Mouse (Mus musculus) gastrocnemius, postnatal 14 days (tissue): ENCODE results near the gene Capg. TPM values are rescaled to one million over a fixed set of nuclear protein-coding genes. Genes with fewer than 3 reads are reported as not detected.
"Not testable (repeated sequence)": the region's sequence is repeated elsewhere in the genome, so short reads cannot be mapped to it uniquely, and the experiment has no call there.

Experiments used
- DNase-seq: peaks from one replicate; pipeline ENCODE4 v3.0.0; 2021; ENCODE audit warnings: mixed read lengths
- intact Hi-C: fragments of 180-260 bp; cut with DNase I; formaldehyde crosslinking; loops from one replicate; pipeline ENCODE4 v1.15.1; 2025; ENCODE audit warnings: low total_unique reads
- total RNA-seq, 2 experiments: library from RNA; stranded (reverse); gene quantifications; 2 replicates each; pipeline ENCODE4 v1.2.3; 2021

The Capg gene
- total RNA-seq, 2 experiments from 2014 or later: 11.5 to 15.4 TPM

DNA sequence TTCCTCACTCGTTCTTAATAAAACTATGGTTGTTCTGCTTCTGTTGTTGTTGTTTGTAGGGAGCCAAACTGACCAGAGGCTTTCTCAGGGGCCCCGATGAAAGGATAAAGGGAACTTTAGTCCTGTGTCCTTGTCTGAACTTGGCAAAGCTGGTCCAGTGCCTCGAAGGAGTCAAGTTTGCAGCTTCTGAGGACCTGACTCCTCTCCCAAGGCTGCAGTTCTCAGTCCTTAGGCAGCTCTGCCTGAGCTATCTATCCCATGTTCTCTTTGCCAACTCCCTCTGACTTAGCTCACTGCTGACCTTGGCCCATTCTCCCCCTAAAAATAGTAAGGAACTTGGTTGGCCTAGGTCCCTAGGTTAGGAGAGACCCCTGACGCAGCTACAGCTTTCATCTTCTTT, 17.1 kb upstream of the Capg start:
- intact Hi-C loops: no loop called here
- no peak for DNase-seq

DNA sequence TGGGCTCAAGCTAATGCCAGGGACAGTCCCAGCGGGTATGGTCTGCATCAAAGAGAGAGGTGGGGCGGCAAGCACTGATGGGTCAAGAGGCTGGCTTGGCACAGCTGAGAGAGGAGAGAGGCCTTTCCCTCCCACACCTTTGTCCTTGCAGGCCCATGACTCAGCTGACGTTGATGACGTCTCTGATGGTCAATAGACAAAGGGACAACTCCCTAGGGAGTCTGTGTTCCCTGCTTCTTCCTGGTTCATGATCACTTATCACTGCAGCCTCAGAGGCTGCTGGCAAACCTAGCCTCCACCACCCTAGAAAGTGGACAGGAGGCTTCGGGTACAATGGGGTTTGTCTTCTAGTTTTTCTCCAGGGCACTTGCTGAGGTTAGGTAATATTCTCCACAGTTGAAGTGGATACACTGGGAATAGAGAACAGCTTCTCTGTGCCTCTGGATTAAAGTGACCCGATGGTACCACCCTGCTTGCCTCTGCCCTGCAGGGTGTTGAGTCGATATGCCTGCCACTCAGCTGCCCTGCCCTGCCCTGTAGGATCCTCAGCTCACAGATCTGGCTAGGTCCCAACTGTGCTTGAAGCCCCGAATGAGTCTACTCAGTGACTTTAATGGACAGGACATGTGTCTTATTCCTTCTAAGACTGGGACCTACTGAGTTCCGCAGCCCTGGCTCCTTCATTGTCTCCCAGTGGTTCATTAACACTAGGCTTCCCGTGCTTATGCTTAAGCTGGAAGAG, 15.6 kb upstream of the Capg start:
- no peak for DNase-seq
- intact Hi-C loops: no loop called here

DNA sequence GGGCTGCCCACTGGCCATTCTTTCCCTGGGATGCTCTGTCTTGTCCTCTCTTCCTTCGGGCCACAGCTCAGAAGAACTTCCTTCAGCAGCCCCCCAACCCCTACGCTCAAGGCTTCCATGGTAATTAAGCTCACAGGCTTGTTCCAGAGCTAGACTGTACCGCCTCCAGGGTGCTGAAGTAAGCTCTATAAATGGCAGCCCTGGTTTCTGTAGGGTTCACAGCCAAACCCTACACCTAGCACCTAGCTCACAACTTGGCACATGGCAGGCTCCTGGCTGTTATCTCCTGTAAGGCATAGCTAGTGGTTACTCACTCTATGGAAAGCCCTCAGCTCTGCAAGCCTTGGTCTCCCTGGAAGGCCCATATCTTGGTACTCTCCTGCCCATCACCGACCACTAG, 11.6 kb upstream of the Capg start:
- intact Hi-C loops: loop anchor here (2.0 to 5.0 kb wide), 2 partner anchors 35 to 104 kb away; no protein-coding TSS in a partner anchor
- no peak for DNase-seq

DNA sequence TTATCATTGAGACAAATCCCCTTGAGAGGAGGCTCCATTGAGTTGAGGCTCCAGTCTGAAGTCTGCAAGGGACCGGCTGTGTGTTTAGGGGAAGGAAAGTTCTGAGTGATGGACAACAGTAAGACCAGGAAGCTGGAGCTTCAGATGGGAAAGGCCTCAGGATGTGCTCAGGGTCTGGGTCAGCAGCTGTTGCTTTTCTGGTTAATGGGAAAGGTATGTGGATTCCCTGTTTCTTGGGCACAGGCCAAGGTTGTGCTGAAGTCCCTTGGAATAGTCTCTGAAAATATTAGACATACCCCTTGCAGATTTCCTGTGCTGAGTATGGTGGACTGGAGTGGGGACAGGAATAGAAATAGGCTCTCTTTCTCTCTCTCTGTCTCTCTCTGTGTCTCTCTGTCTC, 10.6 kb upstream of the Capg start:
- intact Hi-C loops: loop anchor here (2.0 to 5.0 kb wide), 2 partner anchors 34 to 105 kb away; no protein-coding TSS in a partner anchor
- not testable (repeated sequence) for DNase-seq

DNA sequence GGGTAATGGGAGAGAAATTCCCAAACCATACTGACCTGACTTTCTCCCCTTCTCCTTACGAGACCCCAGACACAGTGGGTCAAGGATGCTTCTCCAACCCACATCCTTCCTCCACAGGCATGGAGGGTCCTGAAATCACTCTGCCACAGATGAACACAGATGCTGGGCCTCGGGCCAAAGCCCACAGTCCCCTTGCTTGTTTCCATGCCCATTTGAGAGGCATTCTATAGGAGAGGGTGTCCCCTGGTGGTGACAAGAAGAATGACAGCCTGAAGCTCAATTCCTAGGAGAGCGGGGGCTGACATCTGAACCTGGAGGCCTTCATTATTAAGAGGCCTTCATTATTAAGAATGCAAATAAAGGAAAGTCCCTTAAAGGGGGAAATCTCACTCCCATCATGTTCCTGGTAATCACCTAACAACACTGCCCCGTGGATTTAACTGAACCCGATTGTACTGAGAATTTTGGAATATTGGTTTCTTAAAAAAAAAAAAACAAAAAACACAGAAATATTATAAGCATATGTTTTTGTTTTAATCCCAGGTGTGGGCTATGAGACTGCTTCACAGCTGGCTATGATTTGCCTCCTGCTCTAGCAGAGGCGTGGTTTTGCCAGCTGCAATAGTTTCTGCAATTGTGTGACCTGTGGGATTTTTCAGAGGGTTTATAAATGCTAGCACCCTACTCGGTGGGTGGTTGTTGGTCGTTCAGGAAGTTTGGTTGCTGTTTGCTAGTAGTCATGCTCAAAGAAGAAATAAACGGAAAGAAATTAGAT, 10.0 kb upstream of the Capg start:
- intact Hi-C loops: loop anchor here (5.0 kb wide), 1 partner anchor 33 kb away; no protein-coding TSS in a partner anchor
- DNase-seq: peak; percentile 74

DNA sequence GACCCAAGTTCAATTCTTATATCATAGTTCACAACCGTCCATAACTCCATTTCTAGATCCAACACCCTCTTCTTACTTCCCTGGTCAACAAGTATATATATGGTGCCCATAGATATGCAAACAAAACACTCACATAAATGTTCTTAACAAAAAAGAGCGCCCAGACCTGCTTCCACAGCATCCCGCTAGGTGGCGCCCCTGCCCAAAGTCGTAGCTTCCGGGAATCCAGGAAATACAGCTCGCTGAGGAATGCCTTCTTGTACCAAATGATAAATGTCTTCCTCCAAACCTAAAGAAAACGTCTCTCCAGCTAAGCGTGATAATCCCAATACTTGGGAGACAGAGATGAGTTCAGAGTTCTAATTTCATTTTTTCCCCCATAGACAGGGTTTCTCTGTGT, 9.0 kb upstream of the Capg start:
- intact Hi-C loops: no loop called here
- peak; percentile 82 for DNase-seq

DNA sequence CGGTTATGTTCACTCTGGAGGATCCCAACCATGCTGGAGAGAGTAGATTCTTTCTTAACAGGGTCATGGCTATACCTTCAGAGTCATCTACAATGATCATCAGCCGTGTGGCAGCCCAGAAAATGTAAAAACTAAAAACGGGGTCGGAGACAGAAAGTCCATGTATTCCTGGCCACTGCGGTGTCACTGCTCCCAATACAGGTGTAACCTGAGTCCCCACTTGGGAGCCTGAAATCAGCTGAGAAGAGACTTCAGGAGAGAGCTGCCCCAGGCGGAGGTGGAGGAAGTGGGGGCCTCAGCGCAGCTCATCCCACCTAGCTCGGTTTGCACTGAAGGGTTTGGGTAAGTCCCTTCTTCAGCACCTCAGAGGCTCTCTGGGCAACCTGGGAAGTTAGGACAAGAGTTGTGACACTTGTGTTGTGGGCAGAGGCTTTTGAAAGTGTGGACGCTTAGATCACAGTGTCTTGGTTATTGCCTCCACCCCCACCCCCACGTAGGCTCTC, 6.1 kb upstream of the Capg start:
- intact Hi-C loops: no loop called here
- no peak for DNase-seq

DNA sequence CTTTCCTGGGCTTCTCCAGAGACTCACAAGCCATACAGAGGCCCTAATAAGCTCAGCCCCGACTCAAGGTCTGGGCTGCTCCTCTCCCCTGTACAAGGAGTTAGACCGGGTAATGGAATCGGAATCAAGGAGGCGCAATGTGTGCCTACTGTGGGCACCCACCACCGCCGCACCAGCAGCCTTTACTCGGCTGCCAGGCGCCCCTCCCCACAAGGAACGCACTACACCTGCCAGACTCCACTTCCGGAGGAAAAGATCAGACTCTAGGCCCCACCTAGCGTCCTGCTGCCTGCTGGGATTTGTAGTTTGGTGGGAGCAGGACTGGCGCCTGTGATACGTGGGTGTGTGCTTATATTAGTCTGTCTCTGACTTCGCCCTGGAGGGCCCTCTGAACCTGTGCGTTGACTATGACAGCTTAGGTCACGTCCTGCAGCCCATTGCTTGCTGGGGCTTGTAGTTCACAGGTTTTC, 5.6 kb upstream of the Capg start:
- intact Hi-C loops: no loop called here
- DNase-seq: peak; percentile 82

DNA sequence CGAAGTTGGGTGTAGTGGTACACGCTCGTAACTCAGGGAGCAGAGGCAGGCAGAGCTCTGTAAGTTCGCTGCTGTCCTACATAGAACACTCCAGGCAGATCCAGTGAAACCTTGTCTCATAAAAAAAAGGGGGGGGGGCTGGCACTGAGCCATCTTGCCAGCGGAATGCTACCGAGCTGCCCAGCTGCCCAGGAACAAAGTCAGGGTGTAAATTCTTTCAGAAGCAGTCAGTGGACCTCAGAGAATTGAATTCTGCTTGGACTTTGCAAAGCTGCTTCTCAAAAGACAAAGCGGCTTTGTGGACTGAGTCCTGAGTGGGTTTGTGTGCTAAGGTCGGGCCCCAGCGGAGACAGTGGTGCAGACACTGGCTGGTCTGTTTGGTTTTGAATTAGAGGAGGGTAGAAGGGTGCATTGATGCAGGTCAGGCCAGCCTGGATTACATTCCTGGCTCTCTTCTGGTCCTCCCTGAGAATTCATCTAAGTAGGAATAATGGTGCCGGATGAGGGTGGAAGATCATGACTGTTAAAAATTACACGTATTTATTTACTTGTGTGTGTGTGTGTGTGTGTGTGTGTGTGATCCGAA, 833 bp upstream of the Capg start:
- intact Hi-C loops: no loop called here
- DNase-seq: no peak

DNA sequence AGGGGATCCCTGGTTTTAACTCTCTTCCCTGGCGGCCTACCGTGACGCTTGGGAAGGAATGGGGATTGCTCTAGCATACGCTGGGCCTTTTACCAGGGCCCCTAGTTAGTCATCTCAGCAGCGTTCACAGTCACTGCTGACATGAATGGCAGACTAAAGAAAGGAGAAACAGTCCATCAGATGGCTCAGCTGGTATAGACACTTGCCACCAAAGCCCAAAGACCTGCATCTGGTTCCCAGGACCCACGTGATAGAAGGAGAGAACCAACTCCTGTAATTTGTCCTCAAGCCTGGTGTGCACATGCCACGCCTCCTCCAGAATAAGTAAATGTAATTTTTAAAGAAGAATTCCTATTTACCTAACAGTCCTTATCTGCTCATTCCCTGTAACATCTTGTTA, 1.2 kb downstream of the Capg start:
- intact Hi-C loops: no loop called here
- DNase-seq: no peak

DNA sequence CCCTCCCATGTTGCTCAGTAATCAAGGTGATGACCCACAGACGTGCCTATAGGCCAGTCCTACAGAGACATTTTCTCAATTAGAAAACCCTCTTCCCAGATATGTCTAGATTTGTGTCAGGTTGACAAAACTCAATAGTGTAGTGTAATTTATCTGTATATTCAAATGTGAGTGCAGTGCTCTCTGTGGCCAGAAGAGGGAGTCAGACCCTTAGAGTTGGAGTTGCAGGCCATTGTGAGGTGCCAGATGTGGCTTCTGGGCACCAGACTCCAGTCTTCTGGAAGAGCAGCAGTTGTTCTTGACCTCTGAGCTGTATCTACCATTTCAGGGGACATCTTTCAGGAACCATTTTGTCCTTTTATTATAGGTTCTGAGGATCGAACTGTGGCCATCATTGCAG, 2.9 kb downstream of the Capg start:
- intact Hi-C loops: no loop called here
- no peak for DNase-seq

DNA sequence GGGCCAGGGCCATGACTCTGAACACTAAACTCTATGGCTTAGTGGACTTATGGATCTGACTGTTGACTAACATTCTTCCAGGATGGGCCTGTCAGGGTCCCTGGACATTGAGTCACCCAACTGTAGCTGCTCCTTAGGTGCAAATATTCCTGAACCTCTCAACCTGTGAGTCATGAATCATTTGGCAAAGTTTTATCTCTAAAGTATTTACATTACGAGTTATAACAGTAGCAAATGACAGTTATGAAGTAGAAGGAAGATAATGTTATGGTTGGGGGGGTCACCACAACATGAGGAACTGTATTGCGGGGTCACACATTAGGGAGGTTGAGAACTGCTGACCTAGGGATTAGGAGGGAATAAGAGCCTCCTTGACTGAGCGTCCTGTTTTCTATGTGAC, 3.7 kb downstream of the Capg start:
- intact Hi-C loops: no loop called here
- no peak for DNase-seq

DNA sequence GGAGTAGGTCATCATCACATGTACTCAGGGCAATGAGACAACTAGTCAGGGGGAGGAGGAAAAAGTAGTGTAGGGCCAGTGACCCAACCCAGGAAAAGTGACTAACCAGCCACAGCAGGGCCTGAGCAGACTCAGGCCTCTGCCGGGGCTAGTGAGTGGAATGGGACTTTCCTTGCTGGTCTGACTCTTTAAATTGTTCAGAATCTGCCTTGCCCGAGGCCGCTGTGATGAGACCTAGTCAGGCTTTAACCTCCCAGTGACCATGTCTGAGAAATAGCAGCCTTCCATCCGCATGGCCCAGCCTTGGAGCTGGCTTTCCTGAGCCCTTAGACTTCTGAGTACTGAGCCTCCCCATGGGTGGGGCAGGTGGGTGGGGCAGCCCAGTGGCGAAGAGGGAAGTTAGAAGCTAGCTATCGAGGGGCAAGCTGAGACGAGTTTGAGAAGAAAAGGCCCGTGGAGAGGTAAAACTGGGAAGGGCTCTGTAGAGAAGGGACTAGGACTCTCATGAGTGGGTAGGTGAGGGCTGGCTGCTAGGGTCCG, 4.9 kb downstream of the Capg start:
- peak; percentile 62 for DNase-seq
- intact Hi-C loops: no loop called here

DNA sequence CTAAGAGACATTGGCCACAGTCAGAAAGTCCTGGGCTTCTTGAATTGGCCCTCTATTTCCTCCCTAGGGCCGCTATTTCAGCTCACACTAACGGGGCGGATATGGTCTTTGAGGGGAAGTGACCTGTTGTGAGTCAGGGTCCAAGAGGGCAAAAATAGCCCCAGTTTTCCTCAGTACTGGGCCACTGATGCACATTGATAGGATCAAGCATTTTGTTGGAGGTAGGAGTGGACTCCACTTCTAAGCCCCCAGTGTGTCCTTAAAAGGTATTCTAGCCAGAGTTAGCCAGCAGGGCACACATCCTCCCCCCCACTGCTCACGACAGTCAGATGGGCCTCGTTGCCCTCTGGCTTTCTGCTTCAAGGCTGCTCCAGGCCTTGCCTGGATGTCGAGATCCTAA, 5.8 kb downstream of the Capg start:
- DNase-seq: no peak
- intact Hi-C loops: no loop called here

DNA sequence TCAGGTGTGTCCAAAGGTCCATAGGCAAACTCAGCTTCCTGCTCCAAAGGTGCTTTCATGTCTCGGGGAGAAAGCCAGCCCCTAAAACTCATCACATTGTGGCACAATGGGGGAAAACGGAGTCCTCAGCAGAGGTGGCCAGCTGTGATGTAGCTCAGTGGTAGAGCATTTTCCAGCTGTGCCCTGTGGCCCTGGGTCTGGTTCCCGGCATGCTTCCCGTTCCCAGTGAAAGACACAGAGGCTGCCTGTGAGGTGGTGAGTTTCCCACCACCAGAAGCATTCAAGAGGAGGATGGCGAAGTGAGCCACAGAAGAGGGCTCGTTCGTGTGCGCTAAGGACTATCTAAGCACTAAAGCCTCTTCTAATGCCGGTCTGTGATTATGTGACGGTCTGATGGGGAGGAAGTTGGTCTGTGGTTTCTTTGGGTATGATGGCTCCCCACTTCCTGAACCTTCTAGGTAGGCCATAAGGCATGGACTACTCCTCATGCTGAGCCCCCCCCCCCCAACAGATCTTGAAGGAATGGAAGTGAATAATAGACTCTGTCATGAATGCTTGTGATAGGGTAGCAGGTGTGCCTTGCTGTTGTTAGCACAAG, 6.4 kb downstream of the Capg start:
- intact Hi-C loops: no loop called here

DNA sequence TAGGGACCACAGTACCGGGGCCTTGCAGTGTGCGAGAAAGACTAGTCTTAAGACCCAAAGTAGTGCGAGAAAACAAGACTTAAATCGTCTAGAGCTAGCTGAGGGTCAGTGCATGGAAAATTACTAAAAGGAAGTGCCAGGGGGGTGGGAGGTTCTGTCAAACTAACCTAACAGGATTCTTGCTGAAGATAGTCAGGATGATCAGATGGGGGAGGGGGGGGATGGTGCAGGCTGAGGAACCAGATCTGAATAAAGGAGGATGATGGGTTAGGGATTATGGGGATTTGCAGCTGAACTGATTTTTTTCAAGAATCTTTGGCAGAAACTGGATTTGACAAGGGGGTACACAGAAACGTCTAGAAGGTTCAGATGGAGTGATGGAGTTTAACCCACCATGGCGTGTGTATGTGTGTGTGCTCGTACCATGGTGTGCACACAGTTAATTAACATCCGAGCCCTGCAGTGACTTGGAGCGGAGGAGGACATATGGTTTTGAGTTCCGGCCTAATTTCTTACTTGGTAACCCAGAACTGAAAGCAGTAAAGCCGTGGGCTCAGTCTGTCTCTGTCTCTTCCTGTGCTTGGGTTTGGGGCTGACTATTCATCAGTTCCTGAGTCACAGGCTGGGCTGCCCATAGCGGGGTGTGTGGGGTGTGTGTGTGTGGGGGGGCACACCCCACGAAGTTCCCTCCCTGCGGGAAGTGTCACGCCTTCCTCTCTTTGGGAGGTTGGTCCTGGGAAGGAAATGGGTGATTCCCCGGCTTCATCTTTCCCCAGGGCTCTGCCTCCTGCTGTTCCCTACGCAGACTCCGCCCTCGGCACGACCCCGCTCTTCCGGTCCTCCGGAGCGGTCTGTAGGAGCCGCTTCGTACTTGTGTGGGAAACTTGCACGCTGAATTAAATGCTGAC, 8.2 kb downstream of the Capg start:
- intact Hi-C loops: no loop called here
- peak; percentile 72 for DNase-seq

More for the DNA sequence above, 6.4 kb downstream of the Capg start:
- DNase-seq: no peak

DNA sequence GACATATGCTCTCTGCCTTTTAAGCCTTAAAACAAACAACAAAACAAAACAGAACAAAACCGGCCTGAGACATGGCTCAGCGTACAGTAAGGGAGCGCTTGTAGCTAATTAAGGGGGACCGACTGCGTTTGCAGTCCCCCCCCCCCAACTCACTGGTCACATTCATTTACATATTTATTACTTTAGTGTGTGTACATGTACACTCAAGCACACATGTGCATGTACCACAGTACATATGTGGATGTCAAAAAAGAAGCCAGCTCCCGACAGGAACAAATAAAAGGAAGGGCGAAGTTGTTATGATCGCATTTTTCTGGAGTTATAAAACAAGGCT, 8.9 kb downstream of the Capg start:
- DNase-seq: no peak
- intact Hi-C loops: no loop called here

DNA sequence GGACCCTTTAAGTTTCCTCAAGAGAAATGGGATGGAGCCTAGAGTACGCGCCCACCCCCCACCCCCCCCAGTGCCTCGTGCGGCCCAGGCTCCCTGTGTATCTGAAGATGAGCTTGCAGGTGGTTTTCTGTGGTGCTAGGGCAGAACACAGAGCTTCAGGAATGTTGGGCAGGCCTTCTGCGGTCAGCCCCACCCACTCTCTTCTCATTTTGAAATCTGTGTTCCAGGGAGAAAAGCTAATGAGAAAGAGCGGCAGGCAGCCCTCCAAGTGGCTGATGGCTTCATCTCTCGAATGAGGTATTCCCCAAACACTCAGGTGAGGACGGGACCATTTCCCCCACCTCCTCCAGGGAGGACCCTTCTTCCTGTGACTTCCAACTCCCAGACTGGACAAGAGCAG, 16.6 kb downstream of the Capg start:
- intact Hi-C loops: no loop called here
- no peak for DNase-seq

DNA sequence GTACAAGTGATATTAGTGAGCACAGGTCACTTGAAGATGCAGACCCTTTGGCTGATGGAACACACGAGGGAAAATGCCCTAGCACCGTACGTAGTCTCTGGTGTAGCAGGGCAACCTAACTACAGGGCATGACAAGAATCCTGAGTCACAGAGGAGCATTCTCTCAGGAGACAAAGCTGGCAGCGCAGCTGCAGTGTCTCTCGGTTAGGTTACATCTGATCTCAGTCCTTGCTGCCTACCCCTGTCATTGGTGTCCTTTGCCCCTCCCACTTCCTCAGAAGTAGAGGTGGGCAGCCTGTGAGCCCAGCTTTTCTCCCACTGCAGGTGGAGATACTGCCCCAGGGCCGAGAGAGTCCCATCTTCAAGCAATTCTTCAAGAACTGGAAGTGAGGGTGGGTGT, 18.3 kb downstream of the Capg start:
- intact Hi-C loops: no loop called here
- DNase-seq: no peak
